Mouse (Mus musculus) right cerebral cortex, adult 2 months (tissue): ENCODE measurements around the gene Cpne4.

Experiments
- DNase-seq, 2 experiments: peaks; one replicate each; pipeline ENCODE4 v3.0.0; 2021 to 2022; ENCODE audit warnings: low spot score in 2 of 2

The Cpne4 gene

GRCm38 (mm10) chr9:104678571-104678970 is 131.5 kb downstream of the Cpne4 start:
- no peak for DNase-seq

DNA sequence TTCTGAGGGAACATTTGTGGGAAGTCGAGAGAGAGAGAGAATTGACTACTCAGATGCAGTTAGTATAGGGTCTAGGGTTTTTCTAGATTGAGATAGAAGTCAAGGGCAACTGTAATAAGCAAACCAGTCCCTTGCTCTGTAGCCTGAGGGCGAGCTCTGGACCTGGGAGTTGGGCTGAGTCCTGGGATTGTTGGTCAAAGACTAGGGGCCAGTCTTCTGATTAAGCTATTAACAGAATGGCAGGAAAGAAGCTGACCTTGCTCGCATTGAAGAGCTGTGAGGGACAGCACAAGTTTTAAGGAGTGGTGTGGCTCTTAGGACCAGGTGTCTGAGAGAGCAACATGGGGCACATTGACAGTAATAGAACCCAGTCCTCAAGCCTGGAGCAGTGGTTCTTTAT is 140.0 kb downstream of the Cpne4 start:
- DNase-seq: no peak

DNA sequence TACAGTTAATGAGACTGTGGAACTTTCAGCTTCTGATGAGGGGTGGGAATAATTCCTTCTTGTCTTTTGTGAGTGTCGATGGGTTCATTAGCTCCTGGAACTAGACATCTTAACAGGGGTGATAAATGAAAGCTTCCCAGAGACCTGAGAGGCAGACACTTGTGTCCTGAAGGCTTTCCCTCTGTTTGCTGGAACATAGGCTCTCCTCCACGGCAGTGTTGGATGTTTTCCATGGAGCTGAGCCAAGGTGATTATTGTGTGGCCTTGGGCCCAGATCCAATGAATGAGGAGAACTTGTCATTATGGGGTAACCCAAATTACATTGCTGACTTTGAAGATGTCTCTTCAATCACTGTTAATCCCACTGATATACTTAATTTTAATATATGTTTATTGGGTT is 146.1 kb downstream of the Cpne4 start:
- no peak for DNase-seq

GRCm38 (mm10) chr9:104710831-104711230 is 163.7 kb downstream of the Cpne4 start:
- no peak for DNase-seq

DNA sequence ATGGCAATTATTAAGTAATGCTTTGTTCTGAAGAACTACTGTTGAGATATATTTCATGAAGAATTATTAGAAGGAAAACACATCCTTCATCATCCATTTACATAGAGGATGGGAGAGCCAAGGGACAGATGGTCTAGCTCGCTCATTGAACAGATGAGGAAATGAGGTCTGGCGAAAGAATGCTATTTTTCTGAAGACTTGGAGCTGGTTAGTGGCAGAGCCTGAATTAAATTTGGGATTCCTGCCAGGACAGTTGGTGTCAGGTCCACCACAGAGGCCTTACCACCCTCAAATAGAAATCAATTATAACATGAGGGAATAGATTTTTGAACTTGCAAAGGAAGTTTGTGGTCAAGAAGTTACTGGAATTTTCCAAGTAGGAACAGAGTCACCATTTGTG is 178.2 kb downstream of the Cpne4 start:
- DNase-seq: no peak

DNA sequence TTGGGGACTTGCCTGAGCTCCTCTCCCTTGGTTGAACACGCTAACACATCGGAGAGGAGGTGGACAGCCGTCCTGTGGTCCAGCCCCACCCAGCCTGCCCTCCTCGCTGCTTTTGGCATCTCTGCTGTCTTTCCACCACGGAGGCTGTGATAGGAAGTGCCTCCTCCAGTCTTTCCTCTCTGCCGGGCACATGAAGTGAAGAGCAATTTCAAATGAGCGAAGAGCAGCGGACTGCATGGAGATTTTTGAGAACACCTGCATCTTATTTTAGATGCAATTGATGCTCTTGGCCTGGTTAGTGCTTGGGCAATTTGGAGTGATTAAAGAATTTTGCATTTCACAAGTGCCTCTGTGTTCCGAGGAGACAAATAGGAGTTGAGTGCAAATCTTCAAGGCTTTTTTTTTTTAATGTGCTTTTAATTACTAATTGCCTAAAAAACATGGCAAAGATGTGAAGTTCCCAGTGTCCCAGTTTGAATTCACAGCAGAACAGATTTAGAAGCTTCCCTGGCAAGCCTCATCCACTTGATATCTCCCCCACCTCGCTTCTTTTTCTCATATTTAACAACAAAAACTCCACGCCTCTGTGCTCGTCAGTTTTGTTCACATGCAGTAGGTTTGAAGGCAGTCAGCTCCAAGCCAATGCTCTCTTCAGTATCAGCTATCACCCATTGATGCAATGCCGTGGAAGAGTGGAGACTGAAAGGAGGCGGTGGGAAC is 195.7 kb downstream of the Cpne4 start:
- DNase-seq: peak; percentile 40 to 43

DNA sequence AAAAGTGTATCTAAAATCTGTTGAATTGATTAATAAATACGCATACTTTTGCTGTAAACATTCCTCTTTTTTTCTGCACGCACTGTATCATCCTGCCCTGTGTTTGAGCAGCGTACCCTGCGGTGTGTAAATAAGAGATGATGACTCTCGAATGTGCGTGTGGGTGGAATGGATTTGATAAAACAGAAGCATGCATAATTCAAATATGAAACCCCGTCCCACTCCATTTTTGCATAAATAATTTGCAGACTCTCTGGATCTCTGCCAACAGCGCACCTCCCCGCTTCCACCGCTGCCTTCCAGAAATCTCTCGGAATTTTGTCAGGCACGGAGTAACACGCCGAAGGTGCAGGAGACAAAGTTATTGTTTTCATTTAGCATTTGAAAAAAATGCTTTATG is 208.4 kb downstream of the Cpne4 start:
- DNase-seq: peak; percentile 35 to 60

GRCm38 (mm10) chr9:104760031-104760430 is 212.9 kb downstream of the Cpne4 start:
- DNase-seq: no peak

DNA sequence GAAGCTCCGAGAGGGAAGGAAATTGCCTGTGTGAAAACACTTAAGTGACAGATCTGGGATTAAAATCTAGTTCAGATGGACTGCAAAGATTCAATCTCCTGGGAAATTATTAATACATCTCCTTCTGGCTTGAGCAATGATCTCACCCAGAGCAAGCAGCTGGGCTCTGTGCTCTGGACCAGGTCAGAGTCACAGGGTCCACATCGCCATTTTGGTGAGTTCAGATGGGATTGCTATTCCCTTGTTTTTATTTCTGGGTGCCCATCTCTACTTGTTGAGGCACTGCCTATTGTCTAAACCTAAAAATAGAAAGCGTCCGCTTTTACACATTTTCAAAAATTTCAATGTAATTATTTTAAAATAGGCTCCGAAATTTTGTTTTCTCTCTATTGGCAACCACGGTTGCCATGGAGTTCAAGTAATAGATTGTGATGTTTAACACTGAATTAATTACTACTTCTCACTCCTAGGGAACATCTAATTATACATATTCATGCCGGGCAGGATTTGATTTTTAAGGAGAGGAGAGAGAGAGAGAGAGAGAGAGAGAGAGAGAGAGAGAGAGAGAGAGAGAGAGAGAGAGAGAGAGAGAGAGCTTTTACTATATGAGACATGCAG is 229.2 kb downstream of the Cpne4 start:
- no peak for DNase-seq

GRCm38 (mm10) chr9:104777135-104777534 is 230.0 kb downstream of the Cpne4 start:
- DNase-seq: no peak

DNA sequence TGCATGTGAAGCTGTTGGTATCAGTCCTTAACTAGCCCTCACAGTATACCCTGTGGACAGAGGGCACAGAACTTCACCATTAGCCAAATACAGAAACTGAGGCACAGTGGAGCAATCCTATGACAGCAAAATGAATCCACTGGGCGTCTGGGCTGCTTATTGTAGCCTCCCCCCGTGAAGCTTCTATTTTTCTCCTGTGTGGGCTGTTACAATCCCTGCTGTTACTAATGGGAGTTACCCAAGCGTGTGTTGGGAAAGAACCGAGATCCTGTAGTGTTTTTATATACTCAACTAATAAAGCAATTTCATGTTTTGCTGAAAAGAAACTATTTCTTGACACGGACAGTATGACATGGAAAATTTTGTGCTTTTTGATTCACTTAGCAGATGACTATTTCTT is 230.7 kb downstream of the Cpne4 start:
- DNase-seq: no peak

DNA sequence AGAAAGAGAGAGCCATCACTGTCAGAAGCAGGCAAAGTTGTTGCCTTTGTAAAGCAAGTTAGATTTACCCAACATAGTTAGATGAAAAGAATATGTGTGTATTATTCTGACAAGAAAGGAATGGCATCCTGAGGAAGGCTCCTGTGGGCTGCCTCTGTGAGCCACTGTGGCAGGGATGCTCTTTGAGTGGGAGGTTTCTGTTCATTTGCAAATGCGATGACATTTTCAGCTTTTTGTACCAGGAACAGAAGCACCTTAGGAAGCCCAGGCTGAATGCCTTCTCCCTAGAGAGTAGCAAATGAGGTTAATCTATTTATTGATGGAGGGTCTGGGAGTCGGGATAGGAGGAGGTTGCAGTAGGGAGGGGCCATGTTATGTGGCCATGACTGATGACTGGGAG is 249.5 kb downstream of the Cpne4 start:
- no peak for DNase-seq

- no peak for DNase-seq
Observed at GRCm38 (mm10) chr9:104804776-104805175, 257.7 kb downstream of the Cpne4 start.

- no peak for DNase-seq
Observed at GRCm38 (mm10) chr9:104814681-104815080, 267.6 kb downstream of the Cpne4 start.

DNA sequence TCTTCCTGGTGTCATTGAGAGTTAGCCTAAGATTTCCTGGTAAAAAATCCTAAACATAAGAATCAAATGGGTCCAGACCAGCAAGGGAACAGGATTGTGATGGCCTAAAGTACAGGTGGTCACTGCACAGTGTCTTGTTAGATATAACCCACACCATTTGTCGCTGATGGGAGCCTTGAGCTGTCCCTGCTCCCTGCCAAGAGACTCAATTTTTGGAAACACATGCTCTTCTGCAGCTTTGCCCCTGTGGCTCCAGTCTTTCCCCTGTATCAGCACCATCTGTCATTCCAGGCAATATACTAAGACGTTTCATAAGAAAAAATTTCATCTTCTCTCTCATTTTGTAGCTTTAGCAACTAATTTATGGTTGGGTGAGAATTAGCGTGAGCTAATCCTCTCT is 281.6 kb downstream of the Cpne4 start:
- DNase-seq: no peak

DNA sequence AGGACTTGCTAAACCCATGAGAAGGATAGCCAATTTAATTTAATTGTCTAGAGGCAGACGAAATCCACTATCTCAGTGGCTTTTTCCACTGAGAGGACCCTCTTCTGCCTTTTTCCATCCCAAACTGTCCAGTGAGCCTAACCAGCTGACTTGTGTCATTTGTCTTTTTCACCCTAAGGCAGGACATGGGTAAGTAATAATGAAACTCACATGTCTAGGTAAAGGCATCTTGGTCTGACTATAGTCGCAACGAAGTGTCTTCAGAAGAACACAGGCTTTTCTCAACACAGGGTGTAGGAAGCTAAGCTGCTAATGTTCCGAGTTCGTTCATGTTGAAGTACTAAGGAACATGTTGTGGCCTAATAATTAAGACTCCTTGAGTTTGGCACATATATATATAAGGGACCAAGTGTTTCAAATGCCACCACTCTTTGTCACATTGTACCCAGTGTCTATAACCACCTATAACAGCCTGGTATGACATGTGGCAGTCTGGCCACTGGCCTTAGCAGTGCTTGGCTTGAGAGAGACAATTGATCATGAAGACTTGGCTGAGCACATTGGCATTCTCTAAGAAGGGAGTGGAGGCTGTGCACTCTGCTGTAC is 286.0 kb downstream of the Cpne4 start:
- DNase-seq: no peak

DNA sequence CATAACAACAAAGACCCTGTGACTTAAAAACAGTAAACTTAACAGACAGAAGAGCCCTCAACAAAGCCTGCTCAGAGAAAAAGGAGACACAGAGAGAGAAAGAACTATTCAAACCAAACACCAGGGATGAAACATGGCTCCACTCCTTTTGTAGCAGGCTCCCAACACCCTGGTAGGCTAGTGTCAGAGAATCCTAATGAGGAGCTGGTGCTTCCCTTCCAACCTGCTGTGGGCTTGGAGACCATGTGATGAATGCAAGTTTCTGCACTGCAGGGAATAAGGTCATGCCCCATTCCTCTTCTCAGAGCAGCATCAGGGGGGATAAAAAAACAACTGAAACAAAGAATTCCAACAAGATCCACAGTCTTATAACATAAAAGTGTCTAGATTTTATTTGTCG is 290.8 kb downstream of the Cpne4 start:
- DNase-seq: no peak

DNA sequence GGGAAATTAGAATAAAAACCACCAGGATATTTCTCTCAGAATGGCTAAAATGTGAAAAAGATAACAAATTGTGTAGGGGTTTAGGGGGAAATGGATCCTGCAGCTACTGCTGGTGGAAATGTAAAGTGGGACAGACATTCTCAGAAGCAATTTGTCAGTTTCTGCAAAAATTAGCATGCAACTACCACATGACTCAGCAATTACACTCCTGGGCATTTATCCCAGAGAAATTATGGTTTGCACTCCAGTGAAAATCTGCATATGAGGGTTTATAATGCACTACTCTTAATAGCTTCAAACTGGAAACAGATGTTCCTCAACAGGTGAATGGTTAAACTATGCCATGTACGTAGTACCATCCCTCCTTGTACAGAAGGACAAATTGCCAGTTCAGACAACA is 294.2 kb downstream of the Cpne4 start:
- DNase-seq: peak; percentile 28 to 41

- DNase-seq: no peak
Observed at GRCm38 (mm10) chr9:104845226-104845930, 298.3 kb downstream of the Cpne4 start.

DNA sequence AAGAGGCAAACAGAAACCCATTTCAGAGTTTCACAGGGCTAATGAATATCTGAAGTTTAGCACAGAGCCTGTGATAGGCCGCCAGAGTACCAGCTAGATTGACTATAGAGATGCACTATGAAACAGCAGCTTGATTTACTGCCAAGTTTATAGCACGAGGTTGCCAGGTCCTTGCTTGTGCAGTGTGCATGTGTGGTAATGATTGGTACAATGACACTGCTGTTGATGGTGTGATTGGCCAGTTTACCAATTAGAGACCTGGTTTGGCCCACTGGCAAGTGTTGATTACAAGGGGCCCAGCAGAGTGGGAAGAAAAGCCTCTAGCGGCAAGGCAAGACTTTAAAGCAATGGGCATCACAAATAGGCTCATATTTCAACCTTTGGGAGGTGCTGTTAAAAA is 306.6 kb downstream of the Cpne4 start:
- DNase-seq: no peak

- no peak for DNase-seq
Observed at GRCm38 (mm10) chr9:104854245-104854921, 307.3 kb downstream of the Cpne4 start.

- no peak for DNase-seq
Observed at GRCm38 (mm10) chr9:104865830-104866229, 318.7 kb downstream of the Cpne4 start.
